Mouse (Mus musculus) MEL (cell line): ENCODE results near the gene Baiap2l1. TPM values are rescaled to one million over a fixed set of nuclear protein-coding genes. Genes with fewer than 3 reads are reported as not detected.
A peak's percentile ranks its signal among the peaks of the same experiment; 100 is the strongest.

Experiments used
- DNase-seq: peaks from one replicate; pipeline ENCODE4 v3.0.0; 2011; ENCODE audit warnings: low read depth, low spot score
- H3K27ac ChIP-seq: 2 replicates; pipeline ENCODE4 v1.5.1; 2012; ENCODE audit warnings: low read depth, mild to moderate bottlenecking, control low read depth, low read length, moderate library complexity; ENCODE audit not compliant: control insufficient read depth
- H3K27me3 ChIP-seq, 2 experiments: fragments of 150-350 bp in 1 of 2; sonication (generic) in 1 of 2; 2 replicates each; pipeline ENCODE4 v1.6.1; 2012; ENCODE audit warnings: low read length in 2 of 2, mild to moderate bottlenecking in 2 of 2, improper control_type of control experiment in 1 of 2, moderate library complexity in 1 of 2; ENCODE audit not compliant: insufficient read depth in 2 of 2, control insufficient read depth in 1 of 2
- H3K36me3 ChIP-seq, 2 experiments: 2 replicates each; pipeline ENCODE4 v1.6.1; 2012 to 2014; ENCODE audit warnings: low read length in 2 of 2, improper control_type of control experiment in 1 of 2, inconsistent platforms in 1 of 2, mild to moderate bottlenecking in 1 of 2; ENCODE audit not compliant: insufficient read depth in 2 of 2, control insufficient read depth in 1 of 2
- H3K4me1 ChIP-seq, 2 experiments: fragments of 150-350 bp in 1 of 2; sonication (generic) in 1 of 2; 2 replicates each; pipeline ENCODE4 v1.6.1; 2012; ENCODE audit warnings: low read length in 2 of 2, improper control_type of control experiment in 1 of 2, mild to moderate bottlenecking in 1 of 2; ENCODE audit not compliant: insufficient read depth in 2 of 2, control insufficient read depth in 1 of 2
- H3K4me3 ChIP-seq, 2 experiments: fragments of 150-350 bp in 1 of 2; sonication (generic) in 1 of 2; 2 replicates each; pipeline ENCODE4 v1.5.1; 2012; ENCODE audit warnings: low read depth in 2 of 2, low read length in 2 of 2, mild to moderate bottlenecking in 2 of 2, moderate library complexity in 2 of 2, control low read depth in 1 of 2, improper control_type of control experiment in 1 of 2; ENCODE audit not compliant: control insufficient read depth in 1 of 2, insufficient read depth in 1 of 2
- H3K79me2 ChIP-seq: 2 replicates; pipeline ENCODE4 v1.6.1; 2012; ENCODE audit warnings: mild to moderate bottlenecking, low read length, moderate library complexity; ENCODE audit not compliant: control insufficient read depth, poor library complexity, insufficient read depth
- H3K9ac ChIP-seq: 2 replicates; pipeline ENCODE4 v1.6.1; 2012; ENCODE audit warnings: low read depth, mild to moderate bottlenecking, control low read depth, low read length, moderate library complexity; ENCODE audit not compliant: control insufficient read depth, poor library complexity, severe bottlenecking
- H3K9me3 ChIP-seq: fragments of 150-350 bp; sonication (generic); replicated peaks from 2 replicates; pipeline ENCODE4 v1.6.1; 2012; ENCODE audit warnings: mild to moderate bottlenecking, low read length, improper control_type of control experiment, moderate library complexity; ENCODE audit not compliant: insufficient read depth
- BHLHE40 ChIP-seq: IDR thresholded peaks from 2 replicates; pipeline ENCODE4 v1.6.1; 2012; ENCODE audit warnings: low read depth, mild to moderate bottlenecking, inconsistent platforms, low read length, improper control_type of control experiment, borderline replicate concordance
- CHD1 ChIP-seq: IDR thresholded peaks from 2 replicates; pipeline ENCODE4 v1.6.1; 2012; ENCODE audit warnings: low read depth, mild to moderate bottlenecking, inconsistent platforms, low read length, improper control_type of control experiment
- ELF1 ChIP-seq: IDR thresholded peaks from 2 replicates; pipeline ENCODE4 v1.6.1; 2014; ENCODE audit warnings: low read depth, mild to moderate bottlenecking, inconsistent platforms, low read length, improper control_type of control experiment, moderate library complexity
- GABPA ChIP-seq: IDR thresholded peaks from 2 replicates; pipeline ENCODE4 v1.6.1; 2012; ENCODE audit warnings: low read depth, mild to moderate bottlenecking, inconsistent platforms, low read length, improper control_type of control experiment, moderate library complexity
- HCFC1 ChIP-seq: IDR thresholded peaks from 2 replicates; pipeline ENCODE4 v1.6.1; 2012; ENCODE audit warnings: low read depth, mild to moderate bottlenecking, inconsistent platforms, low read length, improper control_type of control experiment, moderate library complexity
- KAT2A ChIP-seq: conservative IDR thresholded peaks from 2 replicates; pipeline ENCODE4 v1.6.1; 2012; ENCODE audit warnings: low read depth, low read length, improper control_type of control experiment, inconsistent platforms
- MAFK ChIP-seq: IDR thresholded peaks from 2 replicates; pipeline ENCODE4 v1.6.1; 2011; ENCODE audit warnings: low read depth, mild to moderate bottlenecking, low read length, improper control_type of control experiment, borderline replicate concordance
- MAX ChIP-seq: IDR thresholded peaks from 2 replicates; pipeline ENCODE4 v1.6.1; 2011; ENCODE audit warnings: low read length, improper control_type of control experiment
- MAZ ChIP-seq: IDR thresholded peaks from 2 replicates; pipeline ENCODE4 v1.6.1; 2012; ENCODE audit warnings: low read depth, mild to moderate bottlenecking, inconsistent platforms, low read length, improper control_type of control experiment
- MXI1 ChIP-seq: IDR thresholded peaks from 2 replicates; pipeline ENCODE4 v1.6.1; 2011; ENCODE audit warnings: mild to moderate bottlenecking, low read depth, low read length, improper control_type of control experiment
- MYB ChIP-seq: IDR thresholded peaks from 2 replicates; pipeline ENCODE4 v1.6.1; 2011; ENCODE audit warnings: mild to moderate bottlenecking, low read depth, low read length, improper control_type of control experiment
- MYC ChIP-seq: IDR thresholded peaks from 2 replicates; pipeline ENCODE4 v1.6.1; 2011; ENCODE audit warnings: low read depth, mild to moderate bottlenecking, low read length, improper control_type of control experiment, moderate library complexity
- NELFE ChIP-seq: IDR thresholded peaks from 2 replicates; pipeline ENCODE4 v1.6.1; 2011; ENCODE audit warnings: low read depth, low read length, improper control_type of control experiment
- POLR2A ChIP-seq, 2 experiments: IDR thresholded peaks; 2 replicates each; pipeline ENCODE4 v1.6.1; 2011 to 2012; ENCODE audit warnings: low read length in 2 of 2, mild to moderate bottlenecking in 2 of 2, control low read depth in 1 of 2, improper control_type of control experiment in 1 of 2, low read depth in 1 of 2, moderate library complexity in 1 of 2; ENCODE audit not compliant: control insufficient read depth in 1 of 2, insufficient read depth in 1 of 2, poor library complexity in 1 of 2
- POLR2AphosphoS5 ChIP-seq: IDR thresholded peaks from 2 replicates; pipeline ENCODE4 v1.6.1; 2012; ENCODE audit warnings: low read depth, borderline replicate concordance, mild to moderate bottlenecking, inconsistent platforms, low read length, moderate library complexity, mixed read lengths
- RAD21 ChIP-seq: IDR thresholded peaks from 2 replicates; pipeline ENCODE4 v1.6.1; 2011; ENCODE audit warnings: mild to moderate bottlenecking, low read depth, low read length, improper control_type of control experiment
- RCOR1 ChIP-seq: IDR thresholded peaks from 2 replicates; pipeline ENCODE4 v1.6.1; 2012; ENCODE audit warnings: low read depth, mild to moderate bottlenecking, inconsistent platforms, low read length, improper control_type of control experiment
- SIN3A ChIP-seq: IDR thresholded peaks from 2 replicates; pipeline ENCODE4 v1.6.1; 2012; ENCODE audit warnings: low read length, improper control_type of control experiment, inconsistent platforms
- TAL1 ChIP-seq: IDR thresholded peaks from 2 replicates; pipeline ENCODE4 v1.6.1; 2012; ENCODE audit warnings: mild to moderate bottlenecking, inconsistent platforms, low read length, moderate library complexity, mixed read lengths
- TBP ChIP-seq: IDR thresholded peaks from 2 replicates; pipeline ENCODE4 v1.8.0; 2011; ENCODE audit warnings: low read depth, low read length, improper control_type of control experiment
- TCF12 ChIP-seq: IDR thresholded peaks from 2 replicates; pipeline ENCODE4 v1.6.1; 2014; ENCODE audit warnings: low read depth, mild to moderate bottlenecking, inconsistent platforms, low read length, improper control_type of control experiment, moderate library complexity
- UBTF ChIP-seq: IDR thresholded peaks from 2 replicates; pipeline ENCODE4 v1.6.1; 2012; ENCODE audit warnings: low read depth, mild to moderate bottlenecking, inconsistent platforms, low read length, improper control_type of control experiment, moderate library complexity, borderline replicate concordance; ENCODE audit not compliant: insufficient read depth
- USF1 ChIP-seq: IDR thresholded peaks from 2 replicates; pipeline ENCODE4 v1.6.1; 2014; ENCODE audit warnings: low read depth, mild to moderate bottlenecking, inconsistent platforms, low read length, improper control_type of control experiment, moderate library complexity
- USF2 ChIP-seq, 2 experiments: IDR thresholded peaks; 2 replicates each; pipeline ENCODE4 v1.6.1; 2011 to 2012; ENCODE audit warnings: improper control_type of control experiment in 2 of 2, low read length in 2 of 2, borderline replicate concordance in 1 of 2, inconsistent platforms in 1 of 2, low read depth in 1 of 2, mild to moderate bottlenecking in 1 of 2; ENCODE audit not compliant: insufficient read depth in 1 of 2
- ZMIZ1 ChIP-seq: IDR thresholded peaks from 2 replicates; pipeline ENCODE4 v1.6.1; 2012; ENCODE audit warnings: low read depth, mild to moderate bottlenecking, inconsistent platforms, low read length, improper control_type of control experiment, moderate library complexity
- ZNF384 ChIP-seq: IDR thresholded peaks from 2 replicates; pipeline ENCODE4 v1.6.1; 2012; ENCODE audit warnings: low read depth, mild to moderate bottlenecking, inconsistent platforms, low read length, improper control_type of control experiment
- polyA plus RNA-seq, 2 experiments: library from polyadenylated mRNA; stranded (reverse) in 1 of 2; unstranded in 1 of 2; fragments of >175 nt in 1 of 2; fragments of >200 nt in 1 of 2; gene quantifications; 2 replicates each; pipeline versions ENCODE4 v1.2.1 to v1.2.4; 2012; ENCODE audit warnings: low replicate concordance in 2 of 2, low read depth in 1 of 2; ENCODE audit not compliant: insufficient read length in 2 of 2, insufficient read depth in 1 of 2, missing spikeins in 1 of 2
- total RNA-seq: library from RNA; depleted of rRNA; stranded (reverse); fragments of 300-350 nt; gene quantifications from 2 replicates; pipeline ENCODE4 v1.2.3, GENCODE M21; 2012

The Baiap2l1 gene
- total and polyA plus RNA-seq, 3 experiments, result 0.06 TPM; not detected in 2

GRCm38 (mm10) chr5:144254811-144255631, 102.9 kb downstream of the Baiap2l1 start:
- Histone ChIP-seq H3K79me2 (peaks cover 17% of the 10 kb centered on the region), H3K9me3 (no peaks in the 10 kb centered on the region), H3K4me3 (peak overlapping the region; percentile 65 to 90), H3K4me1 (peaks cover 3% of the 10 kb centered on the region in 2 experiments; a peak in 2 of 4 replicates), H3K9ac (peak overlapping the region; percentile 93), H3K27ac (peak overlapping the region; percentile 42; the same call in 1 of the 2 replicates), H3K36me3 (no peaks in the 10 kb centered on the region), H3K27me3 (no peaks in the 10 kb centered on the region)
- DNase-seq, result peak; percentile 94
- no peak for TF ChIP-seq MYC
- no peak for TF ChIP-seq TAL1
- no peak for TF ChIP-seq ELF1
- peak; percentile 58; the same call in 1 of the 2 replicates for TF ChIP-seq ZMIZ1
- TF ChIP-seq BHLHE40, result no peak
- peak; percentile 53 to 67; a peak in 2 of 4 replicates for TF ChIP-seq POLR2A (IDR thresholded peaks at IDR 0.05; ENCODE audit: control insufficient read depth in 1 of 2, insufficient read depth in 1 of 2, low read depth in 1 of 2, low read length in 2 of 2, poor library complexity in 1 of 2)
- TF ChIP-seq MAFK, result no peak
- TF ChIP-seq USF1, result peak; percentile 96
- no peak for TF ChIP-seq RCOR1
- TF ChIP-seq MXI1, result peak; percentile 59
- TF ChIP-seq TCF12, result 0 out of 2 replicates have a peak, but pooled peaks have one; percentile 9
- no peak for TF ChIP-seq POLR2AphosphoS5
- TF ChIP-seq GABPA, result no peak
- no peak for TF ChIP-seq ZNF384
- peak; percentile 58 for TF ChIP-seq SIN3A
- TF ChIP-seq MYB, result no peak
- no peak for TF ChIP-seq TBP
- peak; percentile 67; the same call in 1 of the 2 replicates for TF ChIP-seq MAX
- no peak; the same call in 1 of the 2 replicates for TF ChIP-seq KAT2A
- TF ChIP-seq HCFC1, result peak; percentile 21; the same call in 1 of the 2 replicates
- TF ChIP-seq USF2 (IDR thresholded peaks at IDR 0.05; ENCODE audit: borderline replicate concordance in 1 of 2, insufficient read depth in 1 of 2, low read depth in 1 of 2, low read length in 2 of 2), result peak in 1 of 2 experiments; percentile 73; a peak in 2 of 4 replicates
- TF ChIP-seq RAD21, result no peak
- 0 out of 2 replicates have a peak, but pooled peaks have one; percentile 15 for TF ChIP-seq UBTF
- TF ChIP-seq MAZ, result no peak; the same call in 1 of the 2 replicates
- 0 out of 2 replicates have a peak, but pooled peaks have one; percentile 39 for TF ChIP-seq CHD1
- peak; percentile 56; the same call in 1 of the 2 replicates for TF ChIP-seq NELFE
